Mouse (Mus musculus) MEL (cell line): ENCODE data around the gene Ddb2. TPM values are rescaled to one million over a fixed set of nuclear protein-coding genes. Genes with fewer than 3 reads are reported as not detected.
A peak's percentile ranks its signal among the peaks of the same experiment; 100 is the strongest.

Source experiments
- DNase-seq: peaks from one replicate; pipeline ENCODE4 v3.0.0; 2011; ENCODE audit warnings: low read depth, low spot score
- H3K27ac ChIP-seq: 2 replicates; pipeline ENCODE4 v1.5.1; 2012; ENCODE audit warnings: low read depth, mild to moderate bottlenecking, control low read depth, low read length, moderate library complexity; ENCODE audit not compliant: control insufficient read depth
- H3K27me3 ChIP-seq, 2 experiments: fragments of 150-350 bp in 1 of 2; sonication (generic) in 1 of 2; 2 replicates each; pipeline ENCODE4 v1.6.1; 2012; ENCODE audit warnings: low read length in 2 of 2, mild to moderate bottlenecking in 2 of 2, improper control_type of control experiment in 1 of 2, moderate library complexity in 1 of 2; ENCODE audit not compliant: insufficient read depth in 2 of 2, control insufficient read depth in 1 of 2
- H3K36me3 ChIP-seq, 2 experiments: 2 replicates each; pipeline ENCODE4 v1.6.1; 2012 to 2014; ENCODE audit warnings: low read length in 2 of 2, improper control_type of control experiment in 1 of 2, inconsistent platforms in 1 of 2, mild to moderate bottlenecking in 1 of 2; ENCODE audit not compliant: insufficient read depth in 2 of 2, control insufficient read depth in 1 of 2
- H3K4me1 ChIP-seq, 2 experiments: fragments of 150-350 bp in 1 of 2; sonication (generic) in 1 of 2; 2 replicates each; pipeline ENCODE4 v1.6.1; 2012; ENCODE audit warnings: low read length in 2 of 2, improper control_type of control experiment in 1 of 2, mild to moderate bottlenecking in 1 of 2; ENCODE audit not compliant: insufficient read depth in 2 of 2, control insufficient read depth in 1 of 2
- H3K4me3 ChIP-seq, 2 experiments: fragments of 150-350 bp in 1 of 2; sonication (generic) in 1 of 2; 2 replicates each; pipeline ENCODE4 v1.5.1; 2012; ENCODE audit warnings: low read depth in 2 of 2, low read length in 2 of 2, mild to moderate bottlenecking in 2 of 2, moderate library complexity in 2 of 2, control low read depth in 1 of 2, improper control_type of control experiment in 1 of 2; ENCODE audit not compliant: control insufficient read depth in 1 of 2, insufficient read depth in 1 of 2
- H3K79me2 ChIP-seq: 2 replicates; pipeline ENCODE4 v1.6.1; 2012; ENCODE audit warnings: mild to moderate bottlenecking, low read length, moderate library complexity; ENCODE audit not compliant: control insufficient read depth, poor library complexity, insufficient read depth
- H3K9ac ChIP-seq: 2 replicates; pipeline ENCODE4 v1.6.1; 2012; ENCODE audit warnings: low read depth, mild to moderate bottlenecking, control low read depth, low read length, moderate library complexity; ENCODE audit not compliant: control insufficient read depth, poor library complexity, severe bottlenecking
- H3K9me3 ChIP-seq: fragments of 150-350 bp; sonication (generic); replicated peaks from 2 replicates; pipeline ENCODE4 v1.6.1; 2012; ENCODE audit warnings: mild to moderate bottlenecking, low read length, improper control_type of control experiment, moderate library complexity; ENCODE audit not compliant: insufficient read depth
- CHD1 ChIP-seq: IDR thresholded peaks from 2 replicates; pipeline ENCODE4 v1.6.1; 2012; ENCODE audit warnings: low read depth, mild to moderate bottlenecking, inconsistent platforms, low read length, improper control_type of control experiment
- ELF1 ChIP-seq: IDR thresholded peaks from 2 replicates; pipeline ENCODE4 v1.6.1; 2014; ENCODE audit warnings: low read depth, mild to moderate bottlenecking, inconsistent platforms, low read length, improper control_type of control experiment, moderate library complexity
- EP300 ChIP-seq, 2 experiments: IDR thresholded peaks; 2 replicates each; pipeline ENCODE4 v1.6.1; 2011; ENCODE audit warnings: improper control_type of control experiment in 2 of 2, low read length in 2 of 2, low read depth in 1 of 2, mild to moderate bottlenecking in 1 of 2
- JUND ChIP-seq: IDR thresholded peaks from 2 replicates; pipeline ENCODE4 v1.6.1; 2011; ENCODE audit warnings: low read depth, mild to moderate bottlenecking, improper control_type of control experiment, low read length
- KAT2A ChIP-seq: conservative IDR thresholded peaks from 2 replicates; pipeline ENCODE4 v1.6.1; 2012; ENCODE audit warnings: low read depth, low read length, improper control_type of control experiment, inconsistent platforms
- MAFK ChIP-seq: IDR thresholded peaks from 2 replicates; pipeline ENCODE4 v1.6.1; 2011; ENCODE audit warnings: low read depth, mild to moderate bottlenecking, low read length, improper control_type of control experiment, borderline replicate concordance
- MAX ChIP-seq: IDR thresholded peaks from 2 replicates; pipeline ENCODE4 v1.6.1; 2011; ENCODE audit warnings: low read length, improper control_type of control experiment
- MAZ ChIP-seq: IDR thresholded peaks from 2 replicates; pipeline ENCODE4 v1.6.1; 2012; ENCODE audit warnings: low read depth, mild to moderate bottlenecking, inconsistent platforms, low read length, improper control_type of control experiment
- MEF2A ChIP-seq: IDR thresholded peaks from 2 replicates; pipeline ENCODE4 v1.6.1; 2014; ENCODE audit warnings: low read depth, mild to moderate bottlenecking, inconsistent platforms, low read length, improper control_type of control experiment; ENCODE audit not compliant: poor library complexity, insufficient replicate concordance, severe bottlenecking; ENCODE audit errors: extremely low read depth
- MXI1 ChIP-seq: IDR thresholded peaks from 2 replicates; pipeline ENCODE4 v1.6.1; 2011; ENCODE audit warnings: mild to moderate bottlenecking, low read depth, low read length, improper control_type of control experiment
- MYB ChIP-seq: IDR thresholded peaks from 2 replicates; pipeline ENCODE4 v1.6.1; 2011; ENCODE audit warnings: mild to moderate bottlenecking, low read depth, low read length, improper control_type of control experiment
- NRF1 ChIP-seq: IDR thresholded peaks from 2 replicates; pipeline ENCODE4 v1.6.1; 2014; ENCODE audit warnings: low read depth, mild to moderate bottlenecking, inconsistent platforms, low read length, improper control_type of control experiment, moderate library complexity; ENCODE audit not compliant: poor library complexity, insufficient read depth, severe bottlenecking
- POLR2AphosphoS2 ChIP-seq: IDR thresholded peaks from 2 replicates; pipeline ENCODE4 v1.6.1; 2011; ENCODE audit warnings: low read length, improper control_type of control experiment
- RCOR1 ChIP-seq: IDR thresholded peaks from 2 replicates; pipeline ENCODE4 v1.6.1; 2012; ENCODE audit warnings: low read depth, mild to moderate bottlenecking, inconsistent platforms, low read length, improper control_type of control experiment
- SMC3 ChIP-seq: IDR thresholded peaks from 2 replicates; pipeline ENCODE4 v1.6.1; 2011; ENCODE audit warnings: low read depth, low read length, improper control_type of control experiment
- TBP ChIP-seq: IDR thresholded peaks from 2 replicates; pipeline ENCODE4 v1.8.0; 2011; ENCODE audit warnings: low read depth, low read length, improper control_type of control experiment
- UBTF ChIP-seq: IDR thresholded peaks from 2 replicates; pipeline ENCODE4 v1.6.1; 2012; ENCODE audit warnings: low read depth, mild to moderate bottlenecking, inconsistent platforms, low read length, improper control_type of control experiment, moderate library complexity, borderline replicate concordance; ENCODE audit not compliant: insufficient read depth
- USF2 ChIP-seq, 2 experiments: IDR thresholded peaks; 2 replicates each; pipeline ENCODE4 v1.6.1; 2011 to 2012; ENCODE audit warnings: improper control_type of control experiment in 2 of 2, low read length in 2 of 2, borderline replicate concordance in 1 of 2, inconsistent platforms in 1 of 2, low read depth in 1 of 2, mild to moderate bottlenecking in 1 of 2; ENCODE audit not compliant: insufficient read depth in 1 of 2
- ZC3H11A ChIP-seq: IDR thresholded peaks from 2 replicates; pipeline ENCODE4 v1.6.1; 2012; ENCODE audit warnings: low read depth, mild to moderate bottlenecking, inconsistent platforms, low read length, improper control_type of control experiment
- polyA plus RNA-seq, 2 experiments: library from polyadenylated mRNA; stranded (reverse) in 1 of 2; unstranded in 1 of 2; fragments of >175 nt in 1 of 2; fragments of >200 nt in 1 of 2; gene quantifications; 2 replicates each; pipeline versions ENCODE4 v1.2.1 to v1.2.4; 2012; ENCODE audit warnings: low replicate concordance in 2 of 2, low read depth in 1 of 2; ENCODE audit not compliant: insufficient read length in 2 of 2, insufficient read depth in 1 of 2, missing spikeins in 1 of 2
- total RNA-seq: library from RNA; depleted of rRNA; stranded (reverse); fragments of 300-350 nt; gene quantifications from 2 replicates; pipeline ENCODE4 v1.2.3, GENCODE M21; 2012

Gene Ddb2
- total and polyA plus RNA-seq, 3 experiments = 8.4 to 12.6 TPM; not detected in 1

DNA sequence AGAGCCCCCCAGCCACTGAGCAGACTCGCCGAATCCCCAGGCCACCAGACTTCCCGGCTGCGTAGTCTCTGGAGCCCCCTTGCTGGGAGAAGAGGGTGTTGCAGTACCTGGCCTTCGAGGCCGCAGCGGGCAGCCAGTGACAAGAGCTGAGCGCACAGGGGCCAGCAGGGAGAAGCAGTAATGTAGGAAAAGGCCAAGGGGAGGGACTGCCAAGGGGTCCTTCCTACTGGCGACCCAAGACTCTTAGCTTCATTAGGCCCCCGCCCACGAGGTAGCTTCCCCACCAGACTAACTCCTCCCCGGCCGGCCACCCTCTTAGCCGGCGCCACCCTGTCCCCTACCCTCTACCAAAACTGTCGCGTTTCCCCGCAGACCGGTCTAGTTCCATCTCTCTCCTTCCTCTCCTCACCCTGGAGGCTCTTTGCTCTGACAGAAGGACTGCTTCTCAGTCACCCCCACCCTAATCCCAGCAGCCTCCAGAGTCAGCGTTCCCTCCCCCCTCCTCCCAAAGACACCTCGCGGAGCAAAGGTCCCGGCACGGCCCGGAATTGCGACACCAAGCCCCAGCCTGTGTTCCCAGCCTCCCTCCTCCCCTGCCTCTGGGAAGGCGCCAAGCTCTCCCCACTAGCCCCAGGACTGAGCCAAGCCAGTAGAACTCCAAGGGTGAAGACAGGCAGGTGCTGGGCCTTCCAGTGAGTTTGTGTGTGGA is 42.0 kb downstream of the Ddb2 start (continued):
- TF ChIP-seq EP300 (IDR thresholded peaks at IDR 0.05; ENCODE audit: low read depth in 1 of 2, low read length in 2 of 2) (no peak), POLR2AphosphoS2 (no peak), ELF1 (no peak), UBTF (no peak), MAZ (no peak), TBP (no peak), JUND (no peak), MXI1 (no peak), SMC3 (peak; percentile 76), MAFK (no peak), MEF2A (no peak)
- TF ChIP-seq, all 39 proteins: peak for 9

DNA sequence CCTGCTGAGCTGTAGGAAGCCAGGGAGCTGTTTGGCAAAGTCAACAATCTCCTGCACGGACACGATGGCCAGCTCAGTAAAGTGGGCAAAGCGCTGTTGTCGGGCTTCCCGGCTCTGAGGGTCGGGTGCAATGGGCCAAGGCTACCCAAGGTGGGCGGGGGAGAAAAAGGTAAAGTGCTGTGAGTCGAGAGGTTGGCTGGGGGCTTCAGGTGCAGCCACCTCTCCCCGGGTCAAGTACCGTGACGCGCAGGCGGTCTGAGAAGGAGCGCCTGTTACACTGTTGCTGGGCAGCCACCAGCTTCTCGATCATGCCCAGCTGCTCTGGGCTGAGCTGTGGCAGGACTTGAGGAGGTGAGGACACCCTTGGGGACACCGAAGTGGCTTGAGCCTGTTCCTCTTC is 46.3 kb downstream of the Ddb2 start:
- H3K4me1 ChIP-seq = peaks cover 8 to 18% of the 10 kb centered on the region in 2 experiments
- no peaks in the 10 kb centered on the region for H3K9me3 ChIP-seq
- peaks cover 0 to 17% of the 10 kb centered on the region in 2 experiments; a peak in 2 of 4 replicates for H3K36me3 ChIP-seq
- H3K9ac ChIP-seq = no peak overlapping the region
- no peak overlapping the region for H3K27ac ChIP-seq
- TF ChIP-seq USF2 (IDR thresholded peaks at IDR 0.05; ENCODE audit: borderline replicate concordance in 1 of 2, insufficient read depth in 1 of 2, low read depth in 1 of 2, low read length in 2 of 2) (no peak), MXI1 (no peak), RCOR1 (no peak), KAT2A (no peak), NRF1 (no peak), MAX (no peak), MYB (no peak), CHD1 (no peak), ZC3H11A (no peak)
- TF ChIP-seq, all 39 proteins: peak for 0
- DNase-seq = no peak
- Histone ChIP-seq H3K4me3 (no peak overlapping the region), H3K79me2 (no peaks in the 10 kb centered on the region), H3K27me3 (no peaks in the 10 kb centered on the region)
